Mouse (Mus musculus): ENCODE measurements around the gene Prkaca. TPM values are rescaled to one million over a fixed set of nuclear protein-coding genes. Genes with fewer than 3 reads are reported as not detected.
A peak's percentile ranks its signal among the peaks of the same experiment; 100 is the strongest.

The Prkaca gene
- polyA plus RNA-seq, 1 experiment = 101 TPM

- TF ChIP-seq CTCF (IDR thresholded peaks at IDR 0.05; ENCODE audit: control insufficient read depth, insufficient read depth, insufficient replicate concordance, low read depth, low read length) (peak; percentile 51; the same call in 1 of the 2 replicates), POLR2A (IDR thresholded peaks at IDR 0.05; ENCODE audit: control insufficient read depth, low read depth, low read length) (no peak)
- Histone ChIP-seq H3K4me1 (ENCODE audit: control insufficient read depth, insufficient read depth, low read length) (peaks cover 25% of the 10 kb centered on the region), H3K27me3 (ENCODE audit: control insufficient read depth, insufficient read depth, low read length) (no peaks in the 10 kb centered on the region), H3K27ac (ENCODE audit: control insufficient read depth, insufficient read depth, low read depth, low read length) (no peak overlapping the region), H3K36me3 (ENCODE audit: control insufficient read depth, insufficient read depth, low read length) (no peaks in the 10 kb centered on the region), H3K4me3 (ENCODE audit: control insufficient read depth, low read depth, low read length) (peak overlapping the region; percentile 73)
Observed at GRCm38 (mm10) chr8:84010625-84011611, 38.1 kb downstream of the Prkaca start.

- peaks cover 25% of the 10 kb centered on the region for H3K4me1 ChIP-seq (ENCODE audit: control insufficient read depth, insufficient read depth, low read length)
- TF ChIP-seq CTCF (IDR thresholded peaks at IDR 0.05; ENCODE audit: control insufficient read depth, insufficient read depth, insufficient replicate concordance, low read depth, low read length) (no peak), POLR2A (IDR thresholded peaks at IDR 0.05; ENCODE audit: control insufficient read depth, low read depth, low read length) (no peak)
- H3K36me3 ChIP-seq (ENCODE audit: control insufficient read depth, insufficient read depth, low read length) = no peaks in the 10 kb centered on the region
- H3K27me3 ChIP-seq (ENCODE audit: control insufficient read depth, insufficient read depth, low read length) = no peaks in the 10 kb centered on the region
- H3K4me3 ChIP-seq (ENCODE audit: control insufficient read depth, low read depth, low read length) = peak within 1 kb of the TSS; percentile 73
- H3K27ac ChIP-seq (ENCODE audit: control insufficient read depth, insufficient read depth, low read depth, low read length) = no peak within 1 kb of the TSS
Observed at GRCm38 (mm10) chr8:84011705-84012498, 39.1 kb downstream of the Prkaca start, which contains the start of gene 2210011C24Rik. 2210011C24Rik (minus strand) TSS chr8:84012171.

- no peaks in the 10 kb centered on the region for H3K27me3 ChIP-seq (ENCODE audit: control insufficient read depth, insufficient read depth, low read length)
- H3K4me3 ChIP-seq (ENCODE audit: control insufficient read depth, low read depth, low read length) = peak overlapping the region; percentile 3
- TF ChIP-seq CTCF (IDR thresholded peaks at IDR 0.05; ENCODE audit: control insufficient read depth, insufficient read depth, insufficient replicate concordance, low read depth, low read length) (no peak), POLR2A (IDR thresholded peaks at IDR 0.05; ENCODE audit: control insufficient read depth, low read depth, low read length) (no peak)
- no peaks in the 10 kb centered on the region for H3K36me3 ChIP-seq (ENCODE audit: control insufficient read depth, insufficient read depth, low read length)
- no peak overlapping the region for H3K27ac ChIP-seq (ENCODE audit: control insufficient read depth, insufficient read depth, low read depth, low read length)
- peaks cover 25% of the 10 kb centered on the region for H3K4me1 ChIP-seq (ENCODE audit: control insufficient read depth, insufficient read depth, low read length)
Observed at GRCm38 (mm10) chr8:84012499-84013165, 39.8 kb downstream of the Prkaca start.

- Histone ChIP-seq H3K27ac (ENCODE audit: control insufficient read depth, insufficient read depth, low read depth, low read length) (no peak overlapping the region), H3K4me1 (ENCODE audit: control insufficient read depth, insufficient read depth, low read length) (peaks cover 19% of the 10 kb centered on the region), H3K36me3 (ENCODE audit: control insufficient read depth, insufficient read depth, low read length) (no peaks in the 10 kb centered on the region), H3K27me3 (ENCODE audit: control insufficient read depth, insufficient read depth, low read length) (no peaks in the 10 kb centered on the region), H3K4me3 (ENCODE audit: control insufficient read depth, low read depth, low read length) (no peak overlapping the region)
- TF ChIP-seq CTCF (IDR thresholded peaks at IDR 0.05; ENCODE audit: control insufficient read depth, insufficient read depth, insufficient replicate concordance, low read depth, low read length) (no peak), POLR2A (IDR thresholded peaks at IDR 0.05; ENCODE audit: control insufficient read depth, low read depth, low read length) (no peak)
Observed at GRCm38 (mm10) chr8:84015833-84016232, 43.0 kb downstream of the Prkaca start.

- Histone ChIP-seq H3K36me3 (ENCODE audit: control insufficient read depth, insufficient read depth, low read length) (no peaks in the 10 kb centered on the region), H3K27ac (ENCODE audit: control insufficient read depth, insufficient read depth, low read depth, low read length) (no peak overlapping the region), H3K4me1 (ENCODE audit: control insufficient read depth, insufficient read depth, low read length) (peaks cover 6% of the 10 kb centered on the region), H3K4me3 (ENCODE audit: control insufficient read depth, low read depth, low read length) (no peak overlapping the region), H3K27me3 (ENCODE audit: control insufficient read depth, insufficient read depth, low read length) (no peaks in the 10 kb centered on the region)
- TF ChIP-seq POLR2A (IDR thresholded peaks at IDR 0.05; ENCODE audit: control insufficient read depth, low read depth, low read length) (no peak), CTCF (IDR thresholded peaks at IDR 0.05; ENCODE audit: control insufficient read depth, insufficient read depth, insufficient replicate concordance, low read depth, low read length) (no peak)
Observed at GRCm38 (mm10) chr8:84019738-84020137, 46.9 kb downstream of the Prkaca start.

- Histone ChIP-seq H3K27ac (ENCODE audit: control insufficient read depth, insufficient read depth, low read depth, low read length) (no peak within 1 kb of the TSS), H3K36me3 (ENCODE audit: control insufficient read depth, insufficient read depth, low read length) (no peaks in the 10 kb centered on the region), H3K4me3 (ENCODE audit: control insufficient read depth, low read depth, low read length) (no peak within 1 kb of the TSS), H3K27me3 (ENCODE audit: control insufficient read depth, insufficient read depth, low read length) (peaks cover 3% of the 10 kb centered on the region; the same call in 1 of the 2 replicates), H3K4me1 (ENCODE audit: control insufficient read depth, insufficient read depth, low read length) (peaks cover 10% of the 10 kb centered on the region)
- TF ChIP-seq CTCF (IDR thresholded peaks at IDR 0.05; ENCODE audit: control insufficient read depth, insufficient read depth, insufficient replicate concordance, low read depth, low read length) (no peak), POLR2A (IDR thresholded peaks at IDR 0.05; ENCODE audit: control insufficient read depth, low read depth, low read length) (no peak)
Observed at GRCm38 (mm10) chr8:84021096-84021495, 48.3 kb downstream of the Prkaca start, which contains the start of gene Palm3. Palm3 (plus strand) TSS chr8:84021471.

All from testis, adult 2 months (tissue).